27 mouse cellular contexts compared by ENCODE assay signal in the genomic region with DNA sequence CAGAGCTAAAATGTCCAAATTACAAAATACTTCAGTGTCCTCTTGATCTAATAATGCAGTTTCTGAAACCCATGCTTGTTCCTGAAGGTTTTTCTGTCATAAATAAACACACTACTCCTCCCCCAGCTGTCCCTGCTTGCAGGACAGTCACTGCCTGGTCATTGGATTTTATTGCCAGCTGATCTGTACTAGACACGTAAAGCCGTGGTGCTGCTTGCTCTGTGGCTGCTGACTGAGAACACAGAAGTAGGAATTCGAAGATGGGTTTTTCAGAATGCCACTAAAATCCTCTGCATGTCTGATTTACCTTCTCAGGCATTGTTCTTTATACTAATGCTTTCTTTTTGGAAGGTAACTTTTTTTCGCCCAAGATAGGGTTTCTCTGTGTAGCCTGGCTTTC. TPM values are rescaled to one million over a fixed set of nuclear protein-coding genes. Genes with fewer than 3 reads are reported as not detected.
A peak's percentile ranks its signal among the peaks of the same experiment; 100 is the strongest.
DNase-seq lines count a peak whose midpoint lies in the region; ATAC-seq and TF ChIP-seq lines count a peak whose summit lies in the region.
"Had no signal": no experiment of that assay in that cellular context is flagged by ENCODE, and none has a peak within 500 bp of the region (broad histone marks: within the 10 kb centered on the region; RNA-seq: fewer than 3 reads in every experiment).

No protein-coding gene starts in this region.

- no peak overlapping the region for H3K9ac ChIP-seq in kidney, embryonic 16.5 days (replicated peaks; ENCODE audit: low read length)
- H3K9ac ChIP-seq in lung, embryonic 14.5 days, result no peak overlapping the region
- H3K9ac ChIP-seq in lung, postnatal 0 days (replicated peaks; ENCODE audit: low read depth), result no peak overlapping the region
- H3K9ac ChIP-seq: embryonic facial prominence, embryonic 13.5 days; embryonic facial prominence, embryonic 15.5 days; forebrain, embryonic 12.5 days had no signal

- H3K9me3 ChIP-seq in kidney, embryonic 16.5 days (ENCODE audit: low read length), result no peaks in the 10 kb centered on the region
- no peaks in the 10 kb centered on the region for H3K9me3 ChIP-seq in lung, embryonic 14.5 days (ENCODE audit: low read depth, low read length)
- H3K9me3 ChIP-seq in lung, postnatal 0 days (ENCODE audit: low read length), result no peaks in the 10 kb centered on the region
- H3K9me3 ChIP-seq: embryonic facial prominence, embryonic 13.5 days; embryonic facial prominence, embryonic 15.5 days; forebrain, embryonic 10.5 days; forebrain, embryonic 12.5 days had no signal

- DNase-seq in adrenal gland, postnatal 14 days, result peak; percentile 30
- no peak for DNase-seq in adrenal gland, adult 18-20 months (ENCODE audit: low spot score in 2 of 2)
- peak; percentile 30 for DNase-seq in kidney, adult 2 months
- peak; percentile 19 for DNase-seq in kidney, postnatal 14 days
- no peak for DNase-seq in kidney, adult 9 months
- peak; percentile 24 for DNase-seq in lung, embryonic 14.5 days
- DNase-seq in lung, postnatal 0 days (ENCODE audit: low spot score), result no peak
- DNase-seq: adrenal gland, postnatal 10 days; cerebellum, adult 11 months; cerebellum, adult 18-20 months; cerebellum, adult 8-10 months; cerebellum, adult 9-11 months; cerebellum, postnatal 14 days; cerebellum, postnatal 36 days; embryo, embryonic 11 days had no signal

- TF ChIP-seq EP300 in lung, postnatal 0 days (IDR thresholded peaks at IDR 0.05), result no peak

- ATAC-seq in kidney, embryonic 16.5 days (ENCODE audit: low FRiP score, low TSS enrichment), result no peak
- ATAC-seq in lung, embryonic 14.5 days (ENCODE audit: insufficient read depth), result no peak
- ATAC-seq in lung, postnatal 0 days, result no peak; the same call in 1 of the 2 replicates
- ATAC-seq: forebrain, embryonic 14.5 days; forebrain, embryonic 16.5 days had no signal

- no peak for TF ChIP-seq CTCF in kidney, adult 2 months (conservative IDR thresholded peaks at IDR 0.05; ENCODE audit: insufficient read depth, insufficient read length, low read depth, low read length)
- TF ChIP-seq CTCF in lung, embryonic 14.5 days (IDR thresholded peaks at IDR 0.05; ENCODE audit: low read depth), result no peak
- no peak for TF ChIP-seq CTCF in lung, postnatal 0 days (IDR thresholded peaks at IDR 0.05)

- no peak for TF ChIP-seq POLR2A in kidney, adult 2 months (IDR thresholded peaks at IDR 0.05; ENCODE audit: low read depth, low read length)

- no peak overlapping the region for H3K4me2 ChIP-seq in kidney, embryonic 16.5 days (replicated peaks; ENCODE audit: low read depth, low read length)
- no peak overlapping the region for H3K4me2 ChIP-seq in lung, embryonic 14.5 days
- H3K4me2 ChIP-seq in lung, postnatal 0 days (replicated peaks; ENCODE audit: low read depth, low read length), result no peak overlapping the region
- H3K4me2 ChIP-seq: embryonic facial prominence, embryonic 13.5 days; embryonic facial prominence, embryonic 15.5 days; forebrain, embryonic 12.5 days had no signal

- no peak overlapping the region for H3K4me3 ChIP-seq in kidney, adult 2 months (ENCODE audit: insufficient read depth, low read depth, low read length)
- H3K4me3 ChIP-seq in kidney, embryonic 16.5 days (ENCODE audit: low read length), result no peak overlapping the region
- no peak overlapping the region for H3K4me3 ChIP-seq in lung, embryonic 14.5 days (ENCODE audit: low read depth, low read length)
- no peak overlapping the region for H3K4me3 ChIP-seq in lung, postnatal 0 days (ENCODE audit: low read depth, low read length)
- H3K4me3 ChIP-seq: embryonic facial prominence, embryonic 13.5 days; embryonic facial prominence, embryonic 15.5 days; erythroblast, embryonic 14.5 days; forebrain, embryonic 10.5 days; forebrain, embryonic 12.5 days had no signal

- WGBS in kidney, adult 2 months, result 43% methylated on average over 4 of the region's 4 CpGs
- WGBS in kidney, embryonic 16.5 days, result 43% methylated on average over 4 of the region's 4 CpGs
- 67% methylated on average over 4 of the region's 4 CpGs for WGBS in lung, embryonic 14.5 days
- WGBS in lung, postnatal 0 days, result 62% methylated on average over 4 of the region's 4 CpGs

- no peaks in the 10 kb centered on the region for H3K27me3 ChIP-seq in kidney, adult 2 months (replicated peaks; ENCODE audit: control insufficient read depth, insufficient read depth, low read length)
- no peaks in the 10 kb centered on the region for H3K27me3 ChIP-seq in kidney, embryonic 16.5 days (ENCODE audit: insufficient read depth, low read length)
- no peaks in the 10 kb centered on the region for H3K27me3 ChIP-seq in lung, embryonic 14.5 days (ENCODE audit: insufficient read depth, low read length)
- no peaks in the 10 kb centered on the region for H3K27me3 ChIP-seq in lung, postnatal 0 days (replicated peaks; ENCODE audit: insufficient read depth, low read length)
- H3K27me3 ChIP-seq: embryonic facial prominence, embryonic 13.5 days; embryonic facial prominence, embryonic 15.5 days; forebrain, embryonic 12.5 days had no signal

- no peaks in the 10 kb centered on the region for H3K36me3 ChIP-seq in kidney, adult 2 months (ENCODE audit: control insufficient read depth, insufficient read depth, low read length)
- H3K36me3 ChIP-seq in kidney, embryonic 16.5 days (ENCODE audit: insufficient read depth, low read length), result peaks cover 3% of the 10 kb centered on the region; the same call in 1 of the 2 replicates
- peaks cover 2% of the 10 kb centered on the region; the same call in 1 of the 2 replicates for H3K36me3 ChIP-seq in lung, embryonic 14.5 days (ENCODE audit: insufficient read depth)
- no peaks in the 10 kb centered on the region for H3K36me3 ChIP-seq in lung, postnatal 0 days (ENCODE audit: insufficient read depth, low read length)
- H3K36me3 ChIP-seq: embryonic facial prominence, embryonic 15.5 days had no signal

- H3K4me1 ChIP-seq in kidney, adult 2 months (ENCODE audit: control insufficient read depth, insufficient read depth, low read length), result no peaks in the 10 kb centered on the region
- H3K4me1 ChIP-seq in kidney, embryonic 16.5 days (ENCODE audit: insufficient read depth, low read length), result no peaks in the 10 kb centered on the region
- no peaks in the 10 kb centered on the region for H3K4me1 ChIP-seq in lung, embryonic 14.5 days (ENCODE audit: insufficient read depth)
- no peaks in the 10 kb centered on the region for H3K4me1 ChIP-seq in lung, postnatal 0 days (ENCODE audit: insufficient read depth, low read depth, low read length)
- H3K4me1 ChIP-seq: embryonic facial prominence, embryonic 13.5 days; embryonic facial prominence, embryonic 15.5 days; forebrain, embryonic 12.5 days had no signal

- no peak overlapping the region for H3K27ac ChIP-seq in kidney, adult 2 months (ENCODE audit: insufficient read depth, low read depth, low read length)
- no peak overlapping the region for H3K27ac ChIP-seq in kidney, embryonic 16.5 days (ENCODE audit: low read length)
- no peak overlapping the region for H3K27ac ChIP-seq in lung, embryonic 14.5 days (ENCODE audit: low read depth)
- H3K27ac ChIP-seq in lung, postnatal 0 days (ENCODE audit: low read length), result no peak overlapping the region
- H3K27ac ChIP-seq: embryonic facial prominence, embryonic 13.5 days; embryonic facial prominence, embryonic 15.5 days; forebrain, embryonic 10.5 days; forebrain, embryonic 12.5 days had no signal

RNA-seq across cellular contexts. Expression of a gene that starts 25.2 kb away (rescaled TPM):
- 1.6 and 2.9 TPM in 2 replicates for total RNA-seq in adrenal gland, postnatal 14 days (2021)
- total RNA-seq in adrenal gland, adult 18-20 months (2021), result 1 to 10 TPM in 1 of 2 experiments, under 1 TPM in 1; 0.93 to 2.0 TPM
- polyA plus RNA-seq in kidney, adult 2 months (2012; rRNA removed), result 0.09 and 0.20 TPM in 2 replicates
- polyA plus RNA-seq in kidney, embryonic 16.5 days (2015; fragmentation: Nextera tagmentation; extraction: Ambion mirVana), result 2.0 and 2.6 TPM in 2 replicates
- 13.4 and 13.7 TPM in 2 replicates for polyA plus RNA-seq in lung, embryonic 14.5 days (2014; fragmentation: Nextera tagmentation; extraction: Ambion mirVana)
- polyA plus RNA-seq in lung, postnatal 0 days (2015; fragmentation: Nextera tagmentation; extraction: Ambion mirVana), result 0.23 and 0.26 TPM in 2 replicates
- total RNA-seq: common myeloid progenitor, adult 5-6 weeks; ES-E14; MEL had no signal
- polyA plus RNA-seq: C2C12; erythroblast, embryonic 14.5 days had no signal

RNA-seq across cellular contexts. Expression of a gene that starts 49.3 kb away (rescaled TPM):
- total RNA-seq in adrenal gland, postnatal 14 days (2021), result 142 and 161 TPM in 2 replicates
- 100 to 1,000 TPM in 1 of 2 experiments, 10 to 100 TPM in 1; 79.4 to 121 TPM for total RNA-seq in adrenal gland, adult 18-20 months (2021)
- polyA plus RNA-seq in kidney, adult 2 months (2012; rRNA removed), result 6.8 and 10.6 TPM in 2 replicates
- polyA plus RNA-seq in kidney, embryonic 16.5 days (2015; fragmentation: Nextera tagmentation; extraction: Ambion mirVana), result 114 and 118 TPM in 2 replicates
- polyA plus RNA-seq in lung, embryonic 14.5 days (2014; fragmentation: Nextera tagmentation; extraction: Ambion mirVana), result 128 and 129 TPM in 2 replicates
- 96.8 and 104 TPM in 2 replicates for polyA plus RNA-seq in lung, postnatal 0 days (2015; fragmentation: Nextera tagmentation; extraction: Ambion mirVana)

Comparison
In these comparisons a context has a peak if more than half of its experiments do, and no peak if none do; other contexts are left out.
1. DNase-seq: peak in adrenal gland, postnatal 14 days (single experiment), kidney, adult 2 months (single experiment), kidney, postnatal 14 days (single experiment) and lung, embryonic 14.5 days (single experiment); none in adrenal gland, adult 18-20 months (0 of 2), kidney, adult 9 months (single experiment) and lung, postnatal 0 days (single experiment).